7 mouse cellular contexts compared by ENCODE assay signal in genomic region chrX:93700528-93701225, GRCm38 (mm10). TPM values are rescaled to one million over a fixed set of nuclear protein-coding genes. Genes with fewer than 3 reads are reported as not detected.
DNase-seq lines count a peak whose midpoint lies in the region; ATAC-seq and TF ChIP-seq lines count a peak whose summit lies in the region.

No protein-coding gene starts in this region.

- intact Hi-C loops in heart, postnatal 25 days (cut with DNase I): no loop called here

- DNase-seq in ZHBTc4 (ENCODE audit: low read depth, low spot score): peak; percentile 46
- DNase-seq in cerebellum, adult 11 months: peak; percentile 39
- DNase-seq in forebrain, postnatal 0 days: peak; percentile 47
- peak; percentile 23 for DNase-seq in heart, postnatal 25 days (ENCODE audit: low spot score)
- DNase-seq in layer of hippocampus, postnatal 10 days (ENCODE audit: low spot score in 2 of 2): peak; percentile 25 to 42
- DNase-seq in lung, postnatal 36 days: peak; percentile 39
- peak; percentile 33 for DNase-seq in right cerebral cortex, postnatal 25 days

- ATAC-seq in forebrain, postnatal 0 days: peak; percentile 72

- no peak overlapping the region for H3K27ac ChIP-seq in forebrain, postnatal 0 days (ENCODE audit: low read depth, low read length)

- no peak overlapping the region for H3K9ac ChIP-seq in forebrain, postnatal 0 days

- no peaks in the 10 kb centered on the region for H3K9me3 ChIP-seq in forebrain, postnatal 0 days (ENCODE audit: low read length)

- no peak overlapping the region for H3K4me3 ChIP-seq in forebrain, postnatal 0 days (ENCODE audit: low read depth, low read length)

- H3K4me2 ChIP-seq in forebrain, postnatal 0 days (ENCODE audit: low read depth): no peak overlapping the region

- TF ChIP-seq CTCF in forebrain, postnatal 0 days (IDR thresholded peaks at IDR 0.05; ENCODE audit: low read depth): no peak

- H3K4me1 ChIP-seq in forebrain, postnatal 0 days (ENCODE audit: insufficient read depth): no peaks in the 10 kb centered on the region

- no peaks in the 10 kb centered on the region for H3K36me3 ChIP-seq in forebrain, postnatal 0 days (ENCODE audit: insufficient read depth)

- WGBS in forebrain, postnatal 0 days: 40% methylated on average over 8 of the region's 8 CpGs

- no peaks in the 10 kb centered on the region for H3K27me3 ChIP-seq in forebrain, postnatal 0 days (ENCODE audit: insufficient read depth, low read length)

RNA-seq across cellular contexts. Expression of gene Pcyt1b, which starts 46.0 kb away (rescaled TPM):
- total RNA-seq in forebrain, postnatal 0 days (2014; rRNA removed): 26.3 and 30.7 TPM in 2 replicates
- polyA plus RNA-seq in forebrain, postnatal 0 days (2015; fragmentation: Nextera tagmentation; extraction: Ambion mirVana): 12.5 and 21.7 TPM in 2 replicates
- total RNA-seq in heart, postnatal 25 days (2021): under 1 TPM; 0.17 to 0.34 TPM
- total RNA-seq in layer of hippocampus, postnatal 10 days (2021): 10 to 100 TPM; 49.2 to 52.3 TPM

Comparison
In these comparisons a context has a peak if more than half of its experiments do, and no peak if none do; other contexts are left out.
1. RNA of gene Pcyt1b, which starts 46.0 kb away (total RNA-seq): 49.2 to 52.3 TPM in layer of hippocampus, postnatal 10 days and 26.3 to 30.7 TPM in forebrain, postnatal 0 days; 0.17 to 0.34 TPM in heart, postnatal 25 days; every median in the first group is over 10 times any median in the second.
2. Peak in every context shown above with its lines, with median percentiles within 50 percentile points of each other: DNase-seq.